Mouse (Mus musculus) erythroblast, embryonic 14.5 days (primary cell): Measurements from ENCODE around the gene Bcat1. TPM values are rescaled to one million over a fixed set of nuclear protein-coding genes. Genes with fewer than 3 reads are reported as not detected.

ENCODE experiments used
- H3K27me3 ChIP-seq: 2 replicates; pipeline ENCODE4 v1.6.1; 2012; ENCODE audit warnings: inconsistent platforms; ENCODE audit not compliant: control insufficient read depth
- H3K36me3 ChIP-seq: 2 replicates; pipeline ENCODE4 v1.6.1; 2012; ENCODE audit warnings: mild to moderate bottlenecking, inconsistent platforms; ENCODE audit not compliant: control insufficient read depth
- H3K4me1 ChIP-seq: 2 replicates; pipeline ENCODE4 v1.6.1; 2012; ENCODE audit warnings: inconsistent platforms; ENCODE audit not compliant: control insufficient read depth
- H3K4me3 ChIP-seq: replicated peaks from 2 replicates; pipeline ENCODE3; 2012; ENCODE audit warnings: moderate library complexity, mild to moderate bottlenecking, inconsistent platforms
- H3K9me3 ChIP-seq: 2 replicates; pipeline ENCODE4 v1.6.1; 2012; ENCODE audit warnings: low read length, inconsistent platforms, mixed read lengths; ENCODE audit not compliant: control insufficient read depth
- GATA1 ChIP-seq: IDR thresholded peaks from 2 replicates; pipeline ENCODE4 v1.6.1; 2012; ENCODE audit warnings: low read length, inconsistent platforms, mixed read lengths
- TAL1 ChIP-seq: IDR thresholded peaks from 3 replicates; pipeline ENCODE4 v1.6.1; 2012; ENCODE audit warnings: low read length, inconsistent platforms, mixed read lengths
- polyA plus RNA-seq: library from polyadenylated mRNA; stranded (reverse); fragments of >175 nt; gene quantifications from 2 replicates; pipeline ENCODE4 v1.2.3, GENCODE M21; 2012

Bcat1 gene
- polyA plus RNA-seq, 1 experiment, result not detected

GRCm38 (mm10) chr6:145063212-145063868, 12.6 kb downstream of the Bcat1 start:
- no peaks in the 10 kb centered on the region for H3K27me3 ChIP-seq
- H3K36me3 ChIP-seq, result no peaks in the 10 kb centered on the region
- H3K9me3 ChIP-seq, result no peaks in the 10 kb centered on the region
- no peak overlapping the region for H3K4me3 ChIP-seq
- no peaks in the 10 kb centered on the region for H3K4me1 ChIP-seq
- TF ChIP-seq GATA1 (no peak), TAL1 (no peak)

- no peaks in the 10 kb centered on the region for H3K27me3 ChIP-seq
- H3K4me1 ChIP-seq, result no peaks in the 10 kb centered on the region
- TF ChIP-seq GATA1, result no peak
- TF ChIP-seq TAL1, result no peak
- no peak overlapping the region for H3K4me3 ChIP-seq
- H3K36me3 ChIP-seq, result no peaks in the 10 kb centered on the region
- no peaks in the 10 kb centered on the region for H3K9me3 ChIP-seq
These were observed 13.2 kb downstream of the Bcat1 start for GRCm38 (mm10) chr6:145062763-145063162.

GRCm38 (mm10) chr6:145061361-145061760, 14.6 kb downstream of the Bcat1 start:
- H3K9me3 ChIP-seq, result no peaks in the 10 kb centered on the region
- no peak for TF ChIP-seq GATA1
- TF ChIP-seq TAL1, result no peak
- no peaks in the 10 kb centered on the region for H3K36me3 ChIP-seq
- H3K27me3 ChIP-seq, result no peaks in the 10 kb centered on the region
- H3K4me3 ChIP-seq, result no peak overlapping the region
- no peaks in the 10 kb centered on the region for H3K4me1 ChIP-seq

GRCm38 (mm10) chr6:145056102-145056501, 19.9 kb downstream of the Bcat1 start:
- Histone ChIP-seq H3K36me3 (no peaks in the 10 kb centered on the region), H3K9me3 (no peaks in the 10 kb centered on the region), H3K4me3 (no peak overlapping the region), H3K4me1 (no peaks in the 10 kb centered on the region), H3K27me3 (no peaks in the 10 kb centered on the region)
- TF ChIP-seq TAL1 (no peak), GATA1 (no peak)

- H3K27me3 ChIP-seq, result no peaks in the 10 kb centered on the region
- H3K4me3 ChIP-seq, result no peak overlapping the region
- H3K9me3 ChIP-seq, result no peaks in the 10 kb centered on the region
- no peak for TF ChIP-seq GATA1
- no peak for TF ChIP-seq TAL1
- no peaks in the 10 kb centered on the region for H3K4me1 ChIP-seq
- H3K36me3 ChIP-seq, result no peaks in the 10 kb centered on the region
These were observed 20.6 kb downstream of the Bcat1 start for GRCm38 (mm10) chr6:145055277-145055858.

- peaks cover 18% of the 10 kb centered on the region for H3K27me3 ChIP-seq
- no peaks in the 10 kb centered on the region for H3K36me3 ChIP-seq
- no peak for TF ChIP-seq GATA1
- TF ChIP-seq TAL1, result no peak
- H3K9me3 ChIP-seq, result no peaks in the 10 kb centered on the region
- no peaks in the 10 kb centered on the region for H3K4me1 ChIP-seq
- no peak overlapping the region for H3K4me3 ChIP-seq
These were observed 23.3 kb downstream of the Bcat1 start for GRCm38 (mm10) chr6:145052669-145053068.

- Histone ChIP-seq H3K27me3 (peaks cover 30% of the 10 kb centered on the region), H3K36me3 (no peaks in the 10 kb centered on the region), H3K4me1 (no peaks in the 10 kb centered on the region), H3K9me3 (no peaks in the 10 kb centered on the region), H3K4me3 (no peak overlapping the region)
- TF ChIP-seq GATA1 (no peak), TAL1 (no peak)
These were observed 25.1 kb downstream of the Bcat1 start for GRCm38 (mm10) chr6:145050899-145051298.

- no peak overlapping the region for H3K4me3 ChIP-seq
- no peaks in the 10 kb centered on the region for H3K9me3 ChIP-seq
- TF ChIP-seq TAL1 (no peak), GATA1 (no peak)
- H3K4me1 ChIP-seq, result no peaks in the 10 kb centered on the region
- no peaks in the 10 kb centered on the region for H3K36me3 ChIP-seq
- peaks cover 30% of the 10 kb centered on the region for H3K27me3 ChIP-seq
These were observed 27.6 kb downstream of the Bcat1 start for GRCm38 (mm10) chr6:145048131-145048997.

GRCm38 (mm10) chr6:145047445-145047857, 28.5 kb downstream of the Bcat1 start:
- no peaks in the 10 kb centered on the region for H3K36me3 ChIP-seq
- no peaks in the 10 kb centered on the region for H3K4me1 ChIP-seq
- peaks cover 30% of the 10 kb centered on the region for H3K27me3 ChIP-seq
- no peak overlapping the region for H3K4me3 ChIP-seq
- TF ChIP-seq GATA1, result no peak
- TF ChIP-seq TAL1, result no peak
- H3K9me3 ChIP-seq, result no peaks in the 10 kb centered on the region
